Mouse (Mus musculus) gastrocnemius, adult 18-20 months (tissue): Measurements from ENCODE around the gene Cavin4. TPM values are rescaled to one million over a fixed set of nuclear protein-coding genes. Genes with fewer than 3 reads are reported as not detected.

Experiments used
- DNase-seq: peaks from one replicate; pipeline ENCODE4 v3.0.0; 2021; ENCODE audit warnings: low spot score
- long read RNA-seq, 2 experiments: library from polyadenylated mRNA; stranded (forward); transcript quantifications; one replicate each; pipeline ENCODE4 v2.0.0; 2021
- total RNA-seq, 2 experiments: library from RNA; stranded (reverse); gene quantifications; 2 replicates each; pipeline ENCODE4 v1.2.3; 2021

The Cavin4 gene
- total RNA-seq: 100 to 1,000 TPM; 118 to 136 TPM
- long read RNA-seq, experiment 1, transcript Cavin4-201 (2 exons, 2,054 nt): major isoform, 123 of 126 reads
- long read RNA-seq, experiment 1, partial matches to known transcripts: 0 of 126 reads
- long read RNA-seq, experiment 1, other reads (novel, unspliced or antisense): 3 of 126 reads
- long read RNA-seq, experiment 2, transcript Cavin4-201 (2 exons, 2,054 nt): major isoform, 168 of 174 reads
- long read RNA-seq, experiment 2, partial matches to known transcripts: 5 of 174 reads
- long read RNA-seq, experiment 2, other reads (novel, unspliced or antisense): 1 of 174 reads

DNA sequence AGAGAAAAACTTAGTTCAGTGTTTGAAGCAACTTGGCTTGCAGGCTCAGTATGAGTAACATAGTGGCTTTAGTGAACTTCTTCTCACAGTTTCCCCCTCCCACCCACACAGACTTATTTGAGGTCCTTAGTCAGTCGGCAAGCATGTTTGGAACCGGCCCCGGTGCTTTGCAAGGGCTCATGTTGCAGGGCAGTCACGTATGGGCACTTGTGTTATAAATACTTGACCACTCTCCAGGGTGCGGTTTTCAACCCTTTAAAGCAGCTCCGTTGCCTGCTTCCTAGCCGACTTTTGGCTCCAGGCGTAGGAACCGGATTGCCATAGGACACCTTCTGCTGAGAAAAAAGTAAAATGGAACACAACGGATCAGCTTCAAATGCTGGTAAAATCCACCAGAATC lies at the start of gene Cavin4:
Cavin4 (plus strand) TSS at position 244 of the 400 bp plus-strand sequence.
- DNase-seq: peak; percentile 89

DNA sequence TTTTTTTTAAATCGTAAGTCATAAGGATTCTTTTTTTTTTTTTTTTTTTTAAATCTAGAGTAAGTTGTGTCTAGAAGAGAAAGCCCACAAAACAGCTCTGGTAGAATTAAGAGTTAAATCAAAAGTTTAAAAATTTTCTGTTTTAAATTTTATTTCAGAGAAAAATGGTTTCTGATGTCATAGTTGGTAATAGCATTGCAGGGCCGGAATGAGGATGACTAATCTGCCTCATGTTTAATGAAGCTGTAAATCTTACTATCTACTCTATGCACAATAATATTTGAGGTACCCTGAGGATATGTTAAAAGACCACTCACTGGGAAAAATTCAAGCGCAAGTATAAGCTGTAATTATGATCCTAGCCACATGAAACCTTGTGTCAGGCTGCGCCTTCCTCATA lies 47.8 kb upstream of the Cavin4 start:
- no peak for DNase-seq

- no peak for DNase-seq
These were observed 46.1 kb upstream of the Cavin4 start for GRCm38 (mm10) chr4:48617201-48617600.

- DNase-seq: no peak
These were observed 43.2 kb upstream of the Cavin4 start for GRCm38 (mm10) chr4:48620121-48620520.

GRCm38 (mm10) chr4:48622246-48622645 lies 41.1 kb upstream of the Cavin4 start:
- DNase-seq: no peak

DNA sequence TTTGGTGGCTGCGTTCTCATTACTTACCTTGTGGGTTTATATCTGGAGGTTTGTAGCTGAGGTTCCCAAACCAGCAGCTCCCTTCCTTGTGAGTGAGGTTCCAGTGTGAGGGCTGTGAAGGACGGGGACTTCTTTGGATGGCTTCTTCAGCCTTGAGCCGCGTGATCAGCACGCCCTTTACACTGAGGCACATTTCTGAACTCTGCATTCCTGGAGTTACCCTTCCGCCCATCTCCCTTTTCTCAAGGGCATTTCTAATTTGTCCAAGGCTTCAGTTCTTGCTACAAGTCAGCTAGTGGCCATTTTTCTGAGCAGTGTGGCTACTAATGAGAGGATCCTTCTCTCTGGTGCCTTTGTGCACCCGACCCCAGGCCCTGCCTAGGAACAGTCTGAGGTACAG lies 40.4 kb upstream of the Cavin4 start:
- no peak for DNase-seq

- DNase-seq: no peak
These were observed 38.4 kb upstream of the Cavin4 start for GRCm38 (mm10) chr4:48624961-48625360.

DNA sequence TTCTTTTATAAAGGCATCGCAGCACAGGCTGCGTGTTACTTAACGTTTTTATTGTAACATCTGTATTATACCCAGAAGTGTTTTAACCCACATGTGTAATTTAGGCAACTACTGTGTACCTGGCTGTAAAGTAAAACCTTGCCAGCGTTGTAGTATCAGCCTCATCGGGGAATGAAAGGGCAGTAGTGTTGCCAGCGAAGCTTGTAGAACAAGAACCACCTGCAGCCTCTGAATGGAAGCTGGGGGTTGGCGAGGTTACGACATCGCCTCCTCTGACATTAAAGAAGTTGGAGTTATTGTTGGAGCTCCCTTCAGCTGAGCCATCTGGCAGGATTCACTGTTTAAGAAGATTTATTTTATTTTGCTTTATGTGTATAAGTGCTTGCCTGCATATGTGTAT lies 37.5 kb upstream of the Cavin4 start:
- no peak for DNase-seq

GRCm38 (mm10) chr4:48629445-48629844 lies 33.9 kb upstream of the Cavin4 start:
- DNase-seq: no peak

GRCm38 (mm10) chr4:48633529-48633928 lies 29.8 kb upstream of the Cavin4 start:
- DNase-seq: no peak

DNA sequence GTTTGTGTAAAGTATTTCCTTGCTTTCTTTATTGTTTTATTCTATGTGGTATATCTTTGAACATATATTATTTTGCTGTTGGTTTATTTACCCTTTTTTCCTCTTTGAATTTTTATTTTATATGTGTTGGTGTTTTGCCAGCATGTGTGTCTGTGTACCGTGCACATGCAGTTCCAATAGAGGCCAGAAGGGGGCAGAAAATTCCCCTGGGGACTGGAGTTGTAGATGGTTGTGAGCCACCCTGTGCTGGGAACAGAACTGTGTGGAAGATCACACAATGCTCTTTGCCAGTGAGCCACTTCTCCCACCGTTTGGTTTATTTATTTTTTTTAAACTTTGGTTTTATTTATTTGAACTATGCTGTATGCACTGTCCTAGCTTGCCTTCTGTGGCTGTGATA lies 29.3 kb upstream of the Cavin4 start:
- no peak for DNase-seq

DNA sequence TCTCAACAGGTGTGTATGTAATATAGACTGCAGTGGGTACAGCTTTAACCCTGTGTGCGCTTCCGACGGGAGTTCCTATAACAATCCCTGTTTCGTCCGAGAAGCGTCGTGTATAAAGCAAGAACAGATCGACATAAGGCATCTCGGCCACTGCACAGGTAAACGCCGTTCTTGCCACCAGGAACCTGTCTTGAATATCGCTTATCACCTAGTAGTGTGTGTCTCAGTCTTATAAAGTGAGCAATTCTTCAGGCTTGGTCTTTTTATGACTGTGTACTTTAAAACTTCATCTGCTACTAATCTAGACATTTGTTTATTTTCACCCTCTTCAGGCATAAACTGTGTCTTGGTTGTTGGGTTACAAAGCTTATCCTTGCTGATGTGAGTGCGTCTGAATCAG lies 26.5 kb upstream of the Cavin4 start:
- DNase-seq: no peak

GRCm38 (mm10) chr4:48638132-48638531 lies 25.2 kb upstream of the Cavin4 start:
- no peak for DNase-seq

DNA sequence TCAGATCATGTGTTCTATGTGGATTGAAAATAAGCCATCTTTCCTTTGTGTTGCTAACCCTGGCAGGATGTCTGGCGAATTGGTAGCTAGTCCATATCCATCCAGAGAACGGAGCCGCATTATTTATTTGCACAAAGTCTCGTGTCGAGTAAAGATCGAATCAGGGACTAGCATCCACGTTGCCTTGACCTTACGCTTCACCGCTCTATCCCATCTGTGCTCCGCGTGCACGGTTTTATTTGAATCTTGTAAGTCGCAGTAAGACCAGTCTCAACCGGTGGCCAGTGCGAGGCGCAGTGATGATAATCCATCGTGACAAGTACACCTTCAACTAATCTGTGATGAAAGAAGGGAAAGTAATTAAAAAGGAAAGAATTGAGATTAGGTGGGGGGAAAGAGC lies 23.8 kb upstream of the Cavin4 start:
- DNase-seq: no peak

- DNase-seq: no peak
These were observed 19.5 kb upstream of the Cavin4 start for GRCm38 (mm10) chr4:48643801-48644200.

GRCm38 (mm10) chr4:48646143-48646542 lies 17.2 kb upstream of the Cavin4 start:
- DNase-seq: no peak

DNA sequence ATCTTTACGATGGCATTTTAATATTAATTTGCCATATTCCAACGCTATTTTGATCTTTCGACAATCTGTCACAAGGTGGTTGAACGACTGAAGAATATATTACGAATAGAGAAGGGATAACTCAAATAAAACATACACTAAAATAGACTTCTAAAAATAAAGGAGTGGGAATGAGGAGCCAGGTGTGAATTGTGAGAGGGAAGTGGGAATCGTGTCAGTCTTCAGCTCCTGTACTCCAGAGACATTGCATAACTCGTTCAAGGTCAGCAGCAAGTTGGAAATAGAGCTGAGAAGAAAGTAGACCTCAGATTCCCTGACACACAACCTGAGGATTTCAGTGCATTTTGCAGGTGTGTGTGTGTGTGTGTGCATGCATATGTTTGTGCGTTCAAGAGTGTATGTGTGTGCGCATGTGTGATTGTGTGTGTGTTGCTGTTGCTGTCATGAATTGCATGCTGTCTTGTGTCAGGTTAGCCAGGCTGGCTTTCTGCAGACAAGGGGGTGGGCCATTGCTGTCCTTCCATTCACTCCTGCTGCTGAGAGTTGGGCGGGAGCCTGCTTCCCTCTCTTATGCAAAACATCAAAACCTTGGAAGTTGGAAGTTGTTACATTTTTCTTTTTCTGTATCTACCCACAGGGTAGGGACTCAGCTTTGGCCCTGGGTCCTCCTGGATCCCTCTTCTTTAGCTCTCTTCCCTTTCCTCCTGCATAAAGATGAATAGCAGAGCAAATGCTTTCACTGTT lies 12.5 kb upstream of the Cavin4 start:
- DNase-seq: no peak

- no peak for DNase-seq
These were observed 9.2 kb upstream of the Cavin4 start for GRCm38 (mm10) chr4:48654118-48654517.

- no peak for DNase-seq
These were observed 6.8 kb upstream of the Cavin4 start for GRCm38 (mm10) chr4:48656530-48656929.

DNA sequence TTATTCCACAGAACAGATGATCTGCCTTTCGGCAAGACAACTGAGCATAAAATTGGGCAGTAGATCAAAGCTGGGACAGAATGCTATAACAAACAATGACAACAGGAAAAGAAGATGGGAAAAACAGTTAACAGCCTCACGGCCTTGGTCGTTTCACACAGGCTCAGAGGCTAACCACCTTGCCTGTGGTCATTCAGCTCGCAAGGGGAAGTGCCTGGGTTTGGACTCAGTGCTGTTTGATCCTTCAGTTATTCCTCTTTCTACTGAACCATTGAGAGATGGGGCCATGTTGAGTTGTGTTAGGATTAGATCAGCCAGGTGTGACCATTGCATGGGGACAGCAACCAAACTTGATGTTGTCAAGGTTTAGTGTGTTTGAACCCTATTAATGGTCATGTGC lies 3.2 kb upstream of the Cavin4 start:
- DNase-seq: no peak

GRCm38 (mm10) chr4:48660619-48661575 lies 2.4 kb upstream of the Cavin4 start:
- DNase-seq: no peak

GRCm38 (mm10) chr4:48664021-48664420 lies 707 bp downstream of the Cavin4 start:
- DNase-seq: peak; percentile 60
